In genomic region chr7:128744684-128745485, GRCm38 (mm10) we compare ENCODE assay signal across 8 mouse cellular contexts. TPM values are rescaled to one million over a fixed set of nuclear protein-coding genes. Genes with fewer than 3 reads are reported as not detected.
DNase-seq lines count a peak whose midpoint lies in the region; ATAC-seq and TF ChIP-seq lines count a peak whose summit lies in the region.

Gene Sec23ip, plus strand, starts transcription at chr7:128744943.

- peak within 1 kb of the TSS; percentile 91 for H3K27ac ChIP-seq in forebrain, embryonic 10.5 days
- H3K27ac ChIP-seq in heart, embryonic 15.5 days: peak within 1 kb of the TSS; percentile 76
- H3K27ac ChIP-seq in liver, embryonic 14.5 days: peak within 1 kb of the TSS; percentile 16; the same call in 1 of the 2 replicates
- no peak within 1 kb of the TSS for H3K27ac ChIP-seq in neural tube, embryonic 11.5 days (ENCODE audit: low read depth, low read length)
- peak within 1 kb of the TSS; percentile 90 for H3K27ac ChIP-seq in stomach, postnatal 0 days (replicated peaks)

- peak within 1 kb of the TSS; percentile 73 for H3K4me2 ChIP-seq in heart, embryonic 15.5 days
- H3K4me2 ChIP-seq in liver, embryonic 14.5 days (ENCODE audit: low read depth): peak within 1 kb of the TSS; percentile 78
- H3K4me2 ChIP-seq in neural tube, embryonic 11.5 days (ENCODE audit: low read depth): peak within 1 kb of the TSS; percentile 81
- H3K4me2 ChIP-seq in stomach, postnatal 0 days (replicated peaks; ENCODE audit: low read depth): peak within 1 kb of the TSS; percentile 88

- peak within 1 kb of the TSS; percentile 99 for H3K4me3 ChIP-seq in forebrain, embryonic 10.5 days
- peak within 1 kb of the TSS; percentile 94 for H3K4me3 ChIP-seq in heart, embryonic 15.5 days
- peak within 1 kb of the TSS; percentile 77 to 82 for H3K4me3 ChIP-seq in liver, embryonic 14.5 days (ENCODE audit: insufficient read depth in 1 of 2, low read depth in 2 of 2, low read length in 2 of 2)
- H3K4me3 ChIP-seq in neural tube, embryonic 11.5 days (ENCODE audit: low read depth, low read length): peak within 1 kb of the TSS; percentile 64
- peak within 1 kb of the TSS; percentile 95 for H3K4me3 ChIP-seq in stomach, postnatal 0 days (ENCODE audit: low read depth, low read length)

- peak; percentile 77 for TF ChIP-seq EP300 in liver, embryonic 14.5 days (IDR thresholded peaks at IDR 0.05; ENCODE audit: low read depth)
- TF ChIP-seq EP300 in stomach, postnatal 0 days (optimal IDR thresholded peaks at IDR 0.05): peak; percentile 100

- WGBS in forebrain, embryonic 10.5 days: under 1% methylated on average over 55 of the region's 55 CpGs
- under 1% methylated on average over 55 of the region's 55 CpGs for WGBS in heart, embryonic 15.5 days
- under 1% methylated on average over 55 of the region's 55 CpGs for WGBS in liver, embryonic 14.5 days (ENCODE audit: insufficient replicate concordance)
- under 1% methylated on average over 55 of the region's 55 CpGs for WGBS in neural tube, embryonic 11.5 days
- WGBS in stomach, postnatal 0 days: under 1% methylated on average over 55 of the region's 55 CpGs

- H3K4me1 ChIP-seq in forebrain, embryonic 10.5 days: peaks cover 24% of the 10 kb centered on the region
- H3K4me1 ChIP-seq in heart, embryonic 15.5 days (replicated peaks): peaks cover 44% of the 10 kb centered on the region
- peaks cover 43 to 44% of the 10 kb centered on the region in 2 experiments for H3K4me1 ChIP-seq in liver, embryonic 14.5 days (replicated peaks; ENCODE audit: control insufficient read depth in 2 of 2, insufficient read depth in 2 of 2, low read length in 1 of 2)
- peaks cover 7% of the 10 kb centered on the region for H3K4me1 ChIP-seq in neural tube, embryonic 11.5 days (ENCODE audit: control insufficient read depth, insufficient read depth, low read length)
- H3K4me1 ChIP-seq in stomach, postnatal 0 days (replicated peaks; ENCODE audit: control insufficient read depth, insufficient read depth): peaks cover 6% of the 10 kb centered on the region

- TF ChIP-seq CTCF in liver, embryonic 14.5 days (IDR thresholded peaks at IDR 0.05; ENCODE audit: low read depth): no peak
- TF ChIP-seq CTCF in stomach, postnatal 0 days (IDR thresholded peaks at IDR 0.05; ENCODE audit: low read depth): no peak

- H3K27me3 ChIP-seq in forebrain, embryonic 10.5 days (ENCODE audit: poor library complexity, severe bottlenecking): peaks cover 26% of the 10 kb centered on the region
- H3K27me3 ChIP-seq in heart, embryonic 15.5 days: no peaks in the 10 kb centered on the region
- H3K27me3 ChIP-seq in liver, embryonic 14.5 days (ENCODE audit: control insufficient read depth, insufficient read depth, low read length): no peaks in the 10 kb centered on the region
- no peaks in the 10 kb centered on the region for H3K27me3 ChIP-seq in neural tube, embryonic 11.5 days (ENCODE audit: control insufficient read depth, insufficient read depth, low read length)
- no peaks in the 10 kb centered on the region for H3K27me3 ChIP-seq in stomach, postnatal 0 days (ENCODE audit: control insufficient read depth, insufficient read depth, low read length)

- peaks cover 14% of the 10 kb centered on the region for H3K36me3 ChIP-seq in forebrain, embryonic 10.5 days (replicated peaks)
- no peaks in the 10 kb centered on the region for H3K36me3 ChIP-seq in heart, embryonic 15.5 days
- H3K36me3 ChIP-seq in liver, embryonic 14.5 days (replicated peaks; ENCODE audit: control insufficient read depth, insufficient read depth, low read depth): peaks cover under 1% of the 10 kb centered on the region
- H3K36me3 ChIP-seq in neural tube, embryonic 11.5 days (ENCODE audit: control insufficient read depth, insufficient read depth, low read length): peaks cover under 1% of the 10 kb centered on the region; the same call in 1 of the 2 replicates
- no peaks in the 10 kb centered on the region for H3K36me3 ChIP-seq in stomach, postnatal 0 days (ENCODE audit: control insufficient read depth, insufficient read depth, low read length)

- peak; percentile 95 to 97 for DNase-seq in CD8-positive naive resting alpha-beta T cell, adult 2 months (ENCODE audit: low read depth in 2 of 2, low spot score in 2 of 2)
- DNase-seq in c-Kit-positive CD71-negative TER-119-negative erythroid progenitor cells, embryonic 14.5 days (ENCODE audit: low read depth): peak; percentile 98
- DNase-seq in forebrain, embryonic 10.5 days (ENCODE audit: extremely low spot score, low spot score): peak; percentile 99
- DNase-seq in kidney, postnatal 25 days: peak; percentile 99 to 100
- DNase-seq in liver, embryonic 14.5 days (ENCODE audit: low read depth in 3 of 3, low spot score in 3 of 3): peak; percentile 97
- DNase-seq in neural tube, embryonic 11.5 days (ENCODE audit: low spot score): peak; percentile 98
- peak; percentile 98 for DNase-seq in stomach, postnatal 0 days (ENCODE audit: low spot score)

- H3K9ac ChIP-seq in heart, embryonic 15.5 days: peak within 1 kb of the TSS; percentile 91
- peak within 1 kb of the TSS; percentile 76 for H3K9ac ChIP-seq in liver, embryonic 14.5 days (replicated peaks)
- peak within 1 kb of the TSS; percentile 84 for H3K9ac ChIP-seq in neural tube, embryonic 11.5 days (ENCODE audit: low read length)
- peak within 1 kb of the TSS; percentile 94 for H3K9ac ChIP-seq in stomach, postnatal 0 days (ENCODE audit: low read length)

- peak; percentile 69 for ATAC-seq in heart, embryonic 15.5 days (replicated peaks; ENCODE audit: insufficient number of reproducible peaks, insufficient read depth, low FRiP score, low read depth)
- ATAC-seq in liver, embryonic 14.5 days (ENCODE audit: insufficient read depth): peak; percentile 79
- ATAC-seq in neural tube, embryonic 11.5 days (ENCODE audit: insufficient read depth, low FRiP score, low TSS enrichment): peak; percentile 87
- peak; percentile 89 for ATAC-seq in stomach, postnatal 0 days (ENCODE audit: low FRiP score, low TSS enrichment)

- no peaks in the 10 kb centered on the region for H3K9me3 ChIP-seq in forebrain, embryonic 10.5 days
- H3K9me3 ChIP-seq in heart, embryonic 15.5 days (replicated peaks): no peaks in the 10 kb centered on the region
- H3K9me3 ChIP-seq in liver, embryonic 14.5 days (ENCODE audit: control insufficient read depth, low read length): no peaks in the 10 kb centered on the region
- H3K9me3 ChIP-seq in neural tube, embryonic 11.5 days (ENCODE audit: control insufficient read depth, low read length): no peaks in the 10 kb centered on the region
- H3K9me3 ChIP-seq in stomach, postnatal 0 days (ENCODE audit: control insufficient read depth, low read length): no peaks in the 10 kb centered on the region

RNA-seq across cellular contexts. Expression of gene Sec23ip, which starts in this region (rescaled TPM):
- polyA plus RNA-seq in forebrain, embryonic 10.5 days (2016; fragmentation: Nextera tagmentation; extraction: Ambion mirVana): 40.4 and 40.7 TPM in 2 replicates
- polyA plus RNA-seq in heart, embryonic 15.5 days (2015; fragmentation: Nextera tagmentation; extraction: Ambion mirVana): 25.5 and 29.9 TPM in 2 replicates
- polyA plus RNA-seq in liver, embryonic 14.5 days (2012; rRNA removed): 7.9 and 10.4 TPM in 2 replicates
- polyA plus RNA-seq in liver, embryonic 14.5 days (2014; fragmentation: Nextera tagmentation; extraction: Ambion mirVana): 14.7 and 15.7 TPM in 2 replicates
- 45.5 and 47.8 TPM in 2 replicates for polyA plus RNA-seq in neural tube, embryonic 11.5 days (2014; fragmentation: Nextera tagmentation; extraction: Ambion mirVana)
- polyA plus RNA-seq in stomach, postnatal 0 days (2015; fragmentation: Nextera tagmentation; extraction: Ambion mirVana): 17.9 and 18.3 TPM in 2 replicates
